Mouse (Mus musculus): Measurements from ENCODE around the gene Mob1b. TPM values are rescaled to one million over a fixed set of nuclear protein-coding genes. Genes with fewer than 3 reads are reported as not detected.

Mob1b gene
- total and polyA plus RNA-seq, 3 experiments, result 7.0 to 11.9 (median 10.5) TPM

- dilution Hi-C loops (cut with MboI; ENCODE audit: extremely low pct_ligation_motif_present, extremely low pct_unique_long_range_greater_than_20kb, low sequenced_read_pairs), result no loop called here
- in situ Hi-C loops (cut with MboI; ENCODE audit: low pct_ligation_motif_present, low pct_unique_long_range_greater_than_20kb, low sequenced_read_pairs), result no loop called here
Measured at GRCm38 (mm10) chr5:88693057-88693456, 27.6 kb upstream of the Mob1b start.

DNA sequence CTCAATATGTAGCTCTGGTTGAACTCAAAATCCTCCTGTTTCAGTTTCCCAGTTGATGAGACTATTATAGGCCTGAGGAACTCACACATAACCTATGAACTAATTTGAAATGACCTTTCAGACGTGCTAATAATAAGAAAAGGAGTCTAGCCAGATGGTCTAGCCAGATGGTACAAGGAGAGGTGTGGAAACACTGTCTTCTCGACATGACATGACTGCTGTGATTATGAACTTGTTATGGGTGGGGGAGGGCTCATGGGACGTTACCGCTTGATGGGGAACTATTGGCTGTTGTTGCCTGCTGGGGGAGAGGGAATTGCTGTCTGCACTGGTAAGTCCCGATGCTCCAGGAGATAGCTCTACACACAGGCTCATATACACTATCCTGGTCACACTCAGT, 23.4 kb upstream of the Mob1b start:
- H3K27me3 ChIP-seq (replicated peaks), result no peaks in the 10 kb centered on the region
- H3K79me2 ChIP-seq (replicated peaks; ENCODE audit: control insufficient read depth, extremely low read depth, insufficient read depth, poor library complexity, severe bottlenecking), result no peaks in the 10 kb centered on the region
- no peak overlapping the region for H3K4me3 ChIP-seq (replicated peaks in 1 of 3; ENCODE audit: low read depth in 2 of 3, low read length in 2 of 3, poor library complexity in 1 of 3)
- H3K27ac ChIP-seq (ENCODE audit: insufficient read depth, low read depth), result no peak overlapping the region
- H3K4me1 ChIP-seq (ENCODE audit: control insufficient read depth in 1 of 2, insufficient read depth in 2 of 2), result peaks cover 0 to 4% of the 10 kb centered on the region in 2 experiments; a peak in 1 of 4 replicates
- dilution Hi-C loops (cut with MboI; ENCODE audit: extremely low pct_ligation_motif_present, extremely low pct_unique_long_range_greater_than_20kb, low sequenced_read_pairs) (no loop called here), in situ Hi-C loops (cut with MboI; ENCODE audit: low pct_ligation_motif_present, low pct_unique_long_range_greater_than_20kb, low sequenced_read_pairs) (no loop called here)
- no peak overlapping the region for H3K9ac ChIP-seq (ENCODE audit: insufficient read depth, low read depth)
- DNase-seq (ENCODE audit: extremely low read depth), result no peak
- H3K36me3 ChIP-seq (replicated peaks in 1 of 2; ENCODE audit: control insufficient read depth in 1 of 2, insufficient read depth in 1 of 2, low read length in 1 of 2), result no peaks in the 10 kb centered on the region
- TF ChIP-seq CHD1 (IDR thresholded peaks at IDR 0.05; ENCODE audit: low read depth, low read length) (no peak), NRF1 (IDR thresholded peaks at IDR 0.05; ENCODE audit: low read depth, low read length) (no peak), USF2 (conservative IDR thresholded peaks at IDR 0.05; ENCODE audit: low read depth, low read length) (no peak), MYC (IDR thresholded peaks at IDR 0.05; ENCODE audit: low read depth, low read length) (no peak), UBTF (IDR thresholded peaks at IDR 0.05; ENCODE audit: low read depth, low read length) (no peak), CTCF (conservative IDR thresholded peaks at IDR 0.05 in 1 of 2, IDR thresholded peaks at IDR 0.05 in 1 of 2; ENCODE audit: low read depth in 2 of 2, low read length in 2 of 2) (no peak), IRF4 (IDR thresholded peaks at IDR 0.05; ENCODE audit: low read depth, low read length) (no peak), MXI1 (IDR thresholded peaks at IDR 0.05; ENCODE audit: low read depth, low read length) (no peak), BHLHE40 (IDR thresholded peaks at IDR 0.05; ENCODE audit: low read depth, low read length) (no peak), ZMIZ1 (IDR thresholded peaks at IDR 0.05; ENCODE audit: low read depth, low read length) (no peak), USF1 (IDR thresholded peaks at IDR 0.05; ENCODE audit: low read depth, low read length) (no peak), SIN3A (IDR thresholded peaks at IDR 0.05; ENCODE audit: low read length) (no peak), EP300 (IDR thresholded peaks at IDR 0.05; ENCODE audit: low read length) (no peak), HCFC1 (IDR thresholded peaks at IDR 0.05; ENCODE audit: low read depth, low read length) (no peak), MAFK (IDR thresholded peaks at IDR 0.05; ENCODE audit: insufficient replicate concordance, low read length) (no peak), MAX (IDR thresholded peaks at IDR 0.05; ENCODE audit: low read length) (no peak), RCOR1 (conservative IDR thresholded peaks at IDR 0.05; ENCODE audit: low read depth, low read length) (no peak), MAZ (IDR thresholded peaks at IDR 0.05; ENCODE audit: low read depth, low read length) (no peak), E2F4 (IDR thresholded peaks at IDR 0.05; ENCODE audit: insufficient replicate concordance, low read depth, low read length) (no peak), ELF1 (IDR thresholded peaks at IDR 0.05; ENCODE audit: low read depth, low read length) (no peak)
- H3K9me3 ChIP-seq (replicated peaks; ENCODE audit: low read length), result no peaks in the 10 kb centered on the region
- H3K4me2 ChIP-seq (ENCODE audit: insufficient read depth, low read depth, poor library complexity, severe bottlenecking), result no peak overlapping the region

More at GRCm38 (mm10) chr5:88693057-88693456, 27.6 kb upstream of the Mob1b start:
- Histone ChIP-seq H3K4me1 (ENCODE audit: control insufficient read depth in 1 of 2, insufficient read depth in 2 of 2) (peaks cover 0 to 3% of the 10 kb centered on the region in 2 experiments; a peak in 1 of 4 replicates), H3K4me3 (replicated peaks in 1 of 3; ENCODE audit: low read depth in 2 of 3, low read length in 2 of 3, poor library complexity in 1 of 3) (no peak overlapping the region), H3K4me2 (ENCODE audit: insufficient read depth, low read depth, poor library complexity, severe bottlenecking) (no peak overlapping the region), H3K79me2 (replicated peaks; ENCODE audit: control insufficient read depth, extremely low read depth, insufficient read depth, poor library complexity, severe bottlenecking) (no peaks in the 10 kb centered on the region), H3K9ac (ENCODE audit: insufficient read depth, low read depth) (no peak overlapping the region), H3K27ac (ENCODE audit: insufficient read depth, low read depth) (no peak overlapping the region), H3K36me3 (replicated peaks in 1 of 2; ENCODE audit: control insufficient read depth in 1 of 2, insufficient read depth in 1 of 2, low read length in 1 of 2) (no peaks in the 10 kb centered on the region), H3K9me3 (replicated peaks; ENCODE audit: low read length) (no peaks in the 10 kb centered on the region), H3K27me3 (replicated peaks) (no peaks in the 10 kb centered on the region)
- no peak for DNase-seq (ENCODE audit: extremely low read depth)
- TF ChIP-seq E2F4 (IDR thresholded peaks at IDR 0.05; ENCODE audit: insufficient replicate concordance, low read depth, low read length), result no peak
- TF ChIP-seq ELF1 (IDR thresholded peaks at IDR 0.05; ENCODE audit: low read depth, low read length), result no peak
- no peak for TF ChIP-seq MXI1 (IDR thresholded peaks at IDR 0.05; ENCODE audit: low read depth, low read length)
- peak; percentile 17; the same call in 1 of the 2 replicates for TF ChIP-seq RAD21 (IDR thresholded peaks at IDR 0.05; ENCODE audit: low read depth, low read length)
- no peak for TF ChIP-seq JUN (IDR thresholded peaks at IDR 0.05; ENCODE audit: insufficient read depth, low read depth, low read length)
- no peak for TF ChIP-seq ZMIZ1 (IDR thresholded peaks at IDR 0.05; ENCODE audit: low read depth, low read length)
- TF ChIP-seq HCFC1 (IDR thresholded peaks at IDR 0.05; ENCODE audit: low read depth, low read length), result no peak
- no peak for TF ChIP-seq ETS1 (conservative IDR thresholded peaks at IDR 0.05; ENCODE audit: low read depth, low read length)
- peak; percentile 57; the same call in 1 of the 2 replicates for TF ChIP-seq MYC (IDR thresholded peaks at IDR 0.05; ENCODE audit: low read depth, low read length)
- no peak for TF ChIP-seq MAX (IDR thresholded peaks at IDR 0.05; ENCODE audit: low read length)

Data from CH12.LX (cell line).